Mouse (Mus musculus): Measurements from ENCODE around the gene Tspan5.

GRCm38 (mm10) chr3:138868409-138868808, 126.4 kb downstream of the Tspan5 start:
- no peak for TF ChIP-seq CTCF (IDR thresholded peaks at IDR 0.05; ENCODE audit: low read depth, low read length)
- TF ChIP-seq POLR2A (IDR thresholded peaks at IDR 0.05; ENCODE audit: extremely low read depth, insufficient read depth, low read length): no peak

All from liver, adult 2 months (tissue).